Mouse (Mus musculus): ENCODE data around the gene Lamb1. TPM values are rescaled to one million over a fixed set of nuclear protein-coding genes. Genes with fewer than 3 reads are reported as not detected.

Lamb1 gene
- total and polyA plus RNA-seq, 3 experiments: 0.11 TPM; not detected in 2

GRCm38 (mm10) chr12:31377241-31377640, 112.2 kb downstream of the Lamb1 start:
- no peak for ATAC-seq (ENCODE audit: extremely low read depth, insufficient number of reproducible peaks, low FRiP score, poor library complexity, severe bottlenecking)
- DNase-seq (ENCODE audit: low spot score): no peak
- H3K36me3 ChIP-seq (replicated peaks): no peaks in the 10 kb centered on the region

More at GRCm38 (mm10) chr12:31377241-31377640, 112.2 kb downstream of the Lamb1 start:
- TF ChIP-seq CTCF (IDR thresholded peaks at IDR 0.05; ENCODE audit: low read depth, low read length): no peak
- TF ChIP-seq POLR2AphosphoS5 (IDR thresholded peaks at IDR 0.05; ENCODE audit: insufficient replicate concordance, low read depth, low read length): no peak
- no peak for TF ChIP-seq GATA2 (IDR thresholded peaks at IDR 0.05; ENCODE audit: borderline replicate concordance, low read depth, low read length)
- TF ChIP-seq GATA1 (IDR thresholded peaks at IDR 0.05; ENCODE audit: borderline replicate concordance, low read length): no peak
- TF ChIP-seq TAL1 (conservative IDR thresholded peaks at IDR 0.05; ENCODE audit: low read depth, low read length): no peak
- no peaks in the 10 kb centered on the region for H3K9me3 ChIP-seq (replicated peaks)
- no peak overlapping the region for H3K4me3 ChIP-seq (ENCODE audit: low read depth, low read length)
- peaks cover 25% of the 10 kb centered on the region; the same call in 1 of the 2 replicates for H3K4me1 ChIP-seq (ENCODE audit: insufficient read depth, low read depth, low read length)
- H3K27me3 ChIP-seq (ENCODE audit: insufficient read depth, low read length): peaks cover 9% of the 10 kb centered on the region

Other genes with a start within 250 kb of the Lamb1 start
- 1.9 TPM in 1 of 2 replicates, not detected in the other for gene Fam110c, start 191.4 kb upstream of the Lamb1 start, total RNA-seq (2014; fragmentation: Nextera tagmentation)
- 0.16 TPM in 1 of 2 replicates, not detected in the other for gene Fam110c, start 191.4 kb upstream of the Lamb1 start, total RNA-seq (2017)
- gene Fam110c, start 191.4 kb upstream of the Lamb1 start, polyA plus RNA-seq (2012): not detected in 2 replicates
- not detected in 2 replicates for gene Gm6993, start 24.5 kb upstream of the Lamb1 start, total RNA-seq (2014; fragmentation: Nextera tagmentation)
- not detected in 2 replicates for gene Gm6993, start 24.5 kb upstream of the Lamb1 start, total RNA-seq (2017)
- gene Gm6993, start 24.5 kb upstream of the Lamb1 start, polyA plus RNA-seq (2012): not detected in 2 replicates
- gene Dld, start 86.2 kb downstream of the Lamb1 start, total RNA-seq (2014; fragmentation: Nextera tagmentation): 146 and 149 TPM in 2 replicates
- gene Dld, start 86.2 kb downstream of the Lamb1 start, total RNA-seq (2017): 159 and 214 TPM in 2 replicates
- gene Dld, start 86.2 kb downstream of the Lamb1 start, polyA plus RNA-seq (2012): 5.9 and 10.7 TPM in 2 replicates
- not detected in 2 replicates for gene Slc26a3, start 125.6 kb downstream of the Lamb1 start, total RNA-seq (2014; fragmentation: Nextera tagmentation)
- gene Slc26a3, start 125.6 kb downstream of the Lamb1 start, total RNA-seq (2017): 0.17 and 0.66 TPM in 2 replicates
- not detected in 2 replicates for gene Slc26a3, start 125.6 kb downstream of the Lamb1 start, polyA plus RNA-seq (2012)
- 111 and 144 TPM in 2 replicates for gene Cbll1, start 234.4 kb downstream of the Lamb1 start, total RNA-seq (2014; fragmentation: Nextera tagmentation)
- 12.5 and 16.3 TPM in 2 replicates for gene Cbll1, start 234.4 kb downstream of the Lamb1 start, total RNA-seq (2017)
- 5.7 and 6.9 TPM in 2 replicates for gene Cbll1, start 234.4 kb downstream of the Lamb1 start, polyA plus RNA-seq (2012)